Mouse (Mus musculus): ENCODE results near the gene Cdh13.

The Cdh13 gene

GRCm38 (mm10) chr8:118309106-118309505, 25.6 kb downstream of the Cdh13 start:
- no peak for DNase-seq

GRCm38 (mm10) chr8:118313426-118314187, 30.1 kb downstream of the Cdh13 start:
- DNase-seq: peak; percentile 7

GRCm38 (mm10) chr8:118314188-118314563, 30.6 kb downstream of the Cdh13 start:
- no peak for DNase-seq

- no peak for DNase-seq
Observed at GRCm38 (mm10) chr8:118314932-118315331, 31.4 kb downstream of the Cdh13 start.

- no peak for DNase-seq
Observed at GRCm38 (mm10) chr8:118316440-118316839, 32.9 kb downstream of the Cdh13 start.

GRCm38 (mm10) chr8:118320566-118320965, 37.0 kb downstream of the Cdh13 start:
- DNase-seq: no peak

GRCm38 (mm10) chr8:118323421-118323820, 39.9 kb downstream of the Cdh13 start:
- DNase-seq: no peak

- no peak for DNase-seq
Observed at GRCm38 (mm10) chr8:118334933-118335332, 51.4 kb downstream of the Cdh13 start.

- DNase-seq: no peak
Observed at GRCm38 (mm10) chr8:118339711-118340110, 56.2 kb downstream of the Cdh13 start.

GRCm38 (mm10) chr8:118343267-118343666, 59.7 kb downstream of the Cdh13 start:
- DNase-seq: no peak

GRCm38 (mm10) chr8:118348710-118349489, 65.4 kb downstream of the Cdh13 start:
- DNase-seq: no peak

- DNase-seq: no peak
Observed at GRCm38 (mm10) chr8:118350136-118350535, 66.6 kb downstream of the Cdh13 start.

- no peak for DNase-seq
Observed at GRCm38 (mm10) chr8:118353022-118353421, 69.5 kb downstream of the Cdh13 start.

GRCm38 (mm10) chr8:118357067-118357466, 73.5 kb downstream of the Cdh13 start:
- no peak for DNase-seq

GRCm38 (mm10) chr8:118357596-118357995, 74.1 kb downstream of the Cdh13 start:
- no peak for DNase-seq

GRCm38 (mm10) chr8:118363781-118364180, 80.2 kb downstream of the Cdh13 start:
- no peak for DNase-seq

GRCm38 (mm10) chr8:118373092-118373491, 89.6 kb downstream of the Cdh13 start:
- no peak for DNase-seq

- DNase-seq: no peak
Observed at GRCm38 (mm10) chr8:118374738-118375137, 91.2 kb downstream of the Cdh13 start.

- no peak for DNase-seq
Observed at GRCm38 (mm10) chr8:118376791-118377190, 93.3 kb downstream of the Cdh13 start.

- DNase-seq: no peak
Observed at GRCm38 (mm10) chr8:118378985-118379384, 95.5 kb downstream of the Cdh13 start.

- no peak for DNase-seq
Observed at GRCm38 (mm10) chr8:118379657-118380056, 96.1 kb downstream of the Cdh13 start.

GRCm38 (mm10) chr8:118380058-118380457, 96.5 kb downstream of the Cdh13 start:
- no peak for DNase-seq

GRCm38 (mm10) chr8:118380782-118381181, 97.2 kb downstream of the Cdh13 start:
- DNase-seq: no peak

GRCm38 (mm10) chr8:118381641-118382040, 98.1 kb downstream of the Cdh13 start:
- DNase-seq: no peak
